Mouse (Mus musculus) sigmoid colon, adult 10 weeks (tissue): ENCODE measurements around the gene Nt5e. TPM values are rescaled to one million over a fixed set of nuclear protein-coding genes. Genes with fewer than 3 reads are reported as not detected.

ENCODE experiments used
- polyA plus RNA-seq: library from polyadenylated mRNA; stranded (reverse); fragments of 350-450 nt; fragmentation: Illumina TruSeq; extraction: RNeasy Lipid Tissue Mini Kit (QIAGEN cat#74804); gene quantifications from one replicate; pipeline ENCODE4 v1.2.3, GENCODE M21; 2014; ENCODE audit warnings: low read depth, low replicate concordance

Nt5e gene
- 146 TPM for polyA plus RNA-seq

GRCm38 (mm10) chr9:88326930-88327901 is at the start of gene Nt5e:
Nt5e (plus strand) TSS chr9:88327197.

Other genes starting within 250 kb of the Nt5e start
- 117 TPM for gene Snx14, start 111.8 kb downstream of the Nt5e start, polyA plus RNA-seq
- 7.6 TPM for gene Gm20537, start 129.4 kb downstream of the Nt5e start, polyA plus RNA-seq
- 248 TPM for gene Syncrip, start 155.4 kb downstream of the Nt5e start, polyA plus RNA-seq
- gene Zfp949, start 220.8 kb downstream of the Nt5e start, polyA plus RNA-seq: 30.8 TPM